Mouse (Mus musculus) limb, embryonic 11.5 days (tissue): ENCODE results near the gene Hsd17b14. TPM values are rescaled to one million over a fixed set of nuclear protein-coding genes. Genes with fewer than 3 reads are reported as not detected.

Experiments used
- ATAC-seq: fragments of 200-750 bp; cut with Nextera tagmentation; 2 replicates; pipeline ENCODE4 v1.8.0; 2017; ENCODE audit warnings: low read depth; ENCODE audit not compliant: insufficient number of reproducible peaks, low FRiP score, low TSS enrichment
- DNase-seq: peaks from one replicate; pipeline ENCODE4 v3.0.0-alpha.2; 2015; ENCODE audit warnings: low spot score
- H3K27ac ChIP-seq: fragments of 300-500 bp; sonication (generic); replicated peaks from 2 replicates; pipeline ENCODE4 v1.5.1; 2014; ENCODE audit warnings: low read depth, mild to moderate bottlenecking, low read length
- H3K27me3 ChIP-seq: fragments of 300-500 bp; sonication (generic); 2 replicates; pipeline ENCODE4 v1.6.1; 2014; ENCODE audit warnings: mild to moderate bottlenecking, low read length, mixed read lengths; ENCODE audit not compliant: control insufficient read depth, insufficient read depth
- H3K36me3 ChIP-seq: fragments of 300-500 bp; sonication (generic); 2 replicates; pipeline ENCODE4 v1.6.1; 2014; ENCODE audit warnings: mild to moderate bottlenecking, low read length, moderate library complexity, mixed read lengths; ENCODE audit not compliant: control insufficient read depth, insufficient read depth
- H3K4me1 ChIP-seq: fragments of 300-500 bp; sonication (generic); 2 replicates; pipeline ENCODE4 v1.6.1; 2014; ENCODE audit warnings: low read length, mixed read lengths; ENCODE audit not compliant: control insufficient read depth, insufficient read depth
- H3K4me2 ChIP-seq: fragments of 300-500 bp; sonication (generic); 2 replicates; pipeline ENCODE4 v1.6.1; 2014; ENCODE audit warnings: low read depth, mild to moderate bottlenecking, moderate library complexity; ENCODE audit not compliant: severe bottlenecking
- H3K4me3 ChIP-seq: fragments of 300-500 bp; sonication (generic); 2 replicates; pipeline ENCODE4 v1.5.1; 2014; ENCODE audit warnings: low read depth, low read length
- H3K9ac ChIP-seq: fragments of 300-500 bp; sonication (generic); 2 replicates; pipeline ENCODE4 v1.6.1; 2014; ENCODE audit warnings: mild to moderate bottlenecking, low read length
- H3K9me3 ChIP-seq: fragments of 300-500 bp; sonication (generic); 2 replicates; pipeline ENCODE4 v1.6.1; 2016; ENCODE audit warnings: low read length; ENCODE audit not compliant: control insufficient read depth
- WGBS: fragments of 180-500 bp; shearing (Covaris S2); extraction: QIAGEN DNeasy Blood & Tissue Kit; methylation state at CpG from one replicate; pipeline ENCODE4 v1.1.7; 2014; 5-methylcytosine and 5-hydroxymethylcytosine counted together
- polyA plus RNA-seq: library from polyadenylated mRNA; unstranded; fragments of >200 nt; fragmentation: Nextera tagmentation; extraction: Ambion mirVana; gene quantifications from 2 replicates; pipeline ENCODE4 v1.2.1, GENCODE M21; 2014

Gene Hsd17b14
- polyA plus RNA-seq, 1 experiment from 2014 or later: 1.0 TPM

DNA sequence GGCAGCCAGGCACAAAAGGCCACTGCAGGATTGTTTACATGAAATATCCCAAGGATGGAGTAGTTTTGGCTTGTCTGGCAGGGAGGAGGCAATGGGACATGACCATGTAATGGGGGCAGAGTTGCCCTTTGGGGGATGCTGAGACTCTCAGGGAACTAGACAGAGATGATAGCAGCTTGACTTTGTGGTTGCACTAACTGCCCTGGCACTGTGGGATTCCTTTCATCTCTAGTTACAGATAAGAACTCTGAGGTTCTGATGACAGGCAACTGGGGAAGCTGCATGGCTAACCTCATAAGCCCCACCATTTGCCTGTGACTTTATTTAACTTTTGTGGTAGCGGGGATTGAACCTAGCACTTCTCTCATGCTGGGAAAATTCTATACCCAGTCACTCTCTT, 41.4 kb downstream of the Hsd17b14 start:
- WGBS: 81% methylated on average over 1 of the region's 1 CpGs
- H3K4me3 ChIP-seq: no peak overlapping the region
- no peak overlapping the region for H3K4me2 ChIP-seq
- no peak for ATAC-seq
- no peaks in the 10 kb centered on the region for H3K4me1 ChIP-seq
- no peaks in the 10 kb centered on the region for H3K9me3 ChIP-seq
- no peak overlapping the region for H3K27ac ChIP-seq
- no peaks in the 10 kb centered on the region for H3K27me3 ChIP-seq
- no peaks in the 10 kb centered on the region for H3K36me3 ChIP-seq
- no peak overlapping the region for H3K9ac ChIP-seq
- no peak for DNase-seq

GRCm38 (mm10) chr7:45597013-45597412, 42.3 kb downstream of the Hsd17b14 start:
- ATAC-seq (no peak), DNase-seq (no peak)
- H3K36me3 ChIP-seq: no peaks in the 10 kb centered on the region
- no peaks in the 10 kb centered on the region for H3K9me3 ChIP-seq
- no peak overlapping the region for H3K4me2 ChIP-seq
- H3K9ac ChIP-seq: no peak overlapping the region
- no peaks in the 10 kb centered on the region for H3K4me1 ChIP-seq
- no peak overlapping the region for H3K27ac ChIP-seq
- H3K27me3 ChIP-seq: no peaks in the 10 kb centered on the region
- WGBS: 85% methylated on average over 5 of the region's 5 CpGs
- H3K4me3 ChIP-seq: no peak overlapping the region

DNA sequence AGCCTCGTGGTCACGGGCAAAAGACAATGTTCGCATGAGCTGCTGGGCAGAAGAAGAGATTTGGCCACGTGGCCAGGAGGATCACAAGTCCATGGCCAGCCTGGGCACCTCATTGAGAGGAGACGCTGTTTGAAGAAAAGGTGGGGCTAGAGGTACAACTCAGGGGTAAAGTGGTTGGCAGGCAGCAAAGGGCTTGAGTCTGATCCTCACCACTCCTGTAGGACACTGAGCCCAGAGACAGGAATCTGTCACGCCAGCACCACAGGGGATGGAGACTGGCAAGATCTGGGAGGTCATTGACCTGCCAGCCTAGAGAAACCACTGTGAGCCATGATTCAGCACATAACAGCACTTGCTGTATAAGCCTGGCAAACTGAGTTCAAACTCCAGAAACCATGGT, 42.8 kb downstream of the Hsd17b14 start:
- DNase-seq (no peak), ATAC-seq (no peak)
- H3K4me1 ChIP-seq: no peaks in the 10 kb centered on the region
- H3K4me2 ChIP-seq: no peak overlapping the region
- no peak overlapping the region for H3K27ac ChIP-seq
- 92% methylated on average over 6 of the region's 6 CpGs for WGBS
- no peaks in the 10 kb centered on the region for H3K27me3 ChIP-seq
- H3K9me3 ChIP-seq: no peaks in the 10 kb centered on the region
- no peak overlapping the region for H3K9ac ChIP-seq
- H3K36me3 ChIP-seq: no peaks in the 10 kb centered on the region
- no peak overlapping the region for H3K4me3 ChIP-seq

GRCm38 (mm10) chr7:45598960-45599879, 44.5 kb downstream of the Hsd17b14 start:
- no peaks in the 10 kb centered on the region for H3K27me3 ChIP-seq
- no peaks in the 10 kb centered on the region for H3K4me1 ChIP-seq
- no peak overlapping the region for H3K27ac ChIP-seq
- WGBS: 49% methylated on average over 18 of the region's 18 CpGs
- no peaks in the 10 kb centered on the region for H3K9me3 ChIP-seq
- DNase-seq (no peak), ATAC-seq (no peak)
- no peak overlapping the region for H3K4me3 ChIP-seq
- H3K36me3 ChIP-seq: no peaks in the 10 kb centered on the region
- no peak overlapping the region for H3K9ac ChIP-seq
- no peak overlapping the region for H3K4me2 ChIP-seq

GRCm38 (mm10) chr7:45605704-45606289, 51.1 kb downstream of the Hsd17b14 start:
- no peak for DNase-seq
- Histone ChIP-seq H3K9ac (no peak overlapping the region), H3K36me3 (no peaks in the 10 kb centered on the region), H3K4me1 (no peaks in the 10 kb centered on the region), H3K9me3 (no peaks in the 10 kb centered on the region), H3K27me3 (no peaks in the 10 kb centered on the region), H3K27ac (no peak overlapping the region), H3K4me3 (no peak overlapping the region), H3K4me2 (no peak overlapping the region)
- ATAC-seq: no peak
- 80% methylated on average over 9 of the region's 9 CpGs for WGBS

GRCm38 (mm10) chr7:45609511-45609910, 54.8 kb downstream of the Hsd17b14 start:
- no peak for DNase-seq
- Histone ChIP-seq H3K27ac (no peak overlapping the region), H3K4me3 (no peak overlapping the region), H3K9me3 (no peaks in the 10 kb centered on the region), H3K36me3 (no peaks in the 10 kb centered on the region), H3K4me2 (no peak overlapping the region), H3K27me3 (no peaks in the 10 kb centered on the region), H3K9ac (no peak overlapping the region), H3K4me1 (no peaks in the 10 kb centered on the region)
- ATAC-seq: no peak
- 77% methylated on average over 1 of the region's 1 CpGs for WGBS

GRCm38 (mm10) chr7:45616277-45616676, 61.6 kb downstream of the Hsd17b14 start:
- Histone ChIP-seq H3K36me3 (no peaks in the 10 kb centered on the region), H3K4me1 (peaks cover 8% of the 10 kb centered on the region; the same call in 1 of the 2 replicates), H3K27ac (no peak overlapping the region), H3K4me3 (no peak overlapping the region), H3K27me3 (peaks cover 25% of the 10 kb centered on the region), H3K9me3 (no peaks in the 10 kb centered on the region), H3K4me2 (no peak overlapping the region), H3K9ac (no peak overlapping the region)
- 20% methylated on average over 6 of the region's 6 CpGs for WGBS
- DNase-seq: no peak
- no peak for ATAC-seq

GRCm38 (mm10) chr7:45617042-45617695, 62.5 kb downstream of the Hsd17b14 start, which contains the start of gene Fut1:
TSS of gene Fut1 (plus strand) at chr7:45617289.
- H3K4me2 ChIP-seq: peak within 1 kb of the TSS; percentile 42
- no peak within 1 kb of the TSS for H3K27ac ChIP-seq
- no peaks in the 10 kb centered on the region for H3K36me3 ChIP-seq
- 6% methylated on average over 29 of the region's 31 CpGs for WGBS
- no peak within 1 kb of the TSS for H3K9ac ChIP-seq
- H3K9me3 ChIP-seq: no peaks in the 10 kb centered on the region
- H3K4me1 ChIP-seq: peaks cover 8% of the 10 kb centered on the region; the same call in 1 of the 2 replicates
- H3K4me3 ChIP-seq: 0 out of 2 replicates have a peak within 1 kb of the TSS, but pooled peaks have one; percentile 3
- DNase-seq (peak; percentile 57), ATAC-seq (0 out of 2 replicates have a peak, but pooled peaks have one; percentile 28)
- H3K27me3 ChIP-seq: peaks cover 25% of the 10 kb centered on the region
